Comparison of ENCODE assay signal across 22 mouse cellular contexts in the genomic region with DNA sequence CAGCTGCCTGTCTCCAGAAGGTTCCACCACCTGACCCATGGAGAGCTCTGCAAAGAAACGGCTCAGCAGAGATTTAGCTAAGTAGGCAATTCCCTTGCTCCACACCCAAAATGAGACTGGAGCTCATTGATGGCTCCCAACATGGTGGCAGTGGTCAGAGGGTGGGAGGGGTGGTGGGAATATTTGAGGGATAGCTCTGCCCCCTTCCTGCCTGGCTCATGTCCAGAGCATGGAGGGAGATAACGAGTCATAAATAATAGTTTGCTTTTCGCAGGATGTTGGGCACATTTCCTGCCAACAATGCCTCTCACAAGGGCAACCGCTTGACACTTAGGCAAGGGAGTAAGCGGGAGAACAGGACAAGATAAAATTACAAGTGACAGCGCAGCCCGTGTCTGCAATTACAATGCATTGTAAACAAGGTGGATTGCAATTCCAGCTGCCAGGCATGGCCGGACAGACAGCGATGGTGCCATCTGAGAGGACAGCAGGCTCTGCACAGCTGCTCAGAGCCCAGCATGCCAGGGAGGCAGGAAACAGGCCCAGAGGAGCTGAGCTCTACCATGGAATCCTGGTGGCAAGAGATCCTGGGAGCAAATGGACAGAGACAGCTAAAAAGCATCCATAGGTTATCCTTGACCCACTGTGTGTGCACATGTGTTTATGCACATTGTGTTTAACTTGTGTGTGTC.
"Had no signal": no experiment of that assay in that cellular context is flagged by ENCODE, and none has a peak within 500 bp of the region (broad histone marks: within the 10 kb centered on the region; RNA-seq: fewer than 3 reads in every experiment).

No protein-coding gene starts in this region.

- DNase-seq: layer of hippocampus, adult 9-11 months; liver; lung, adult 2 months; right cerebral cortex, adult 18-20 months; right cerebral cortex, postnatal 14 days; right cerebral cortex, postnatal 4 days; thymus, adult 2 months; thymus, postnatal 14 days; thymus, postnatal 4 days had no signal

- H3K27me3 ChIP-seq: limb, embryonic 13.5 days; liver, embryonic 12.5 days; liver, embryonic 15.5 days; megakaryocyte, embryonic 14.5 days; midbrain, embryonic 13.5 days; neural tube, embryonic 13.5 days had no signal

- H3K4me3 ChIP-seq: layer of hippocampus, adult 2 months; limb, embryonic 10.5 days; limb, embryonic 13.5 days; liver, embryonic 12.5 days; liver, embryonic 15.5 days; megakaryocyte, embryonic 14.5 days; midbrain, embryonic 10.5 days; midbrain, embryonic 13.5 days; myocyte; neural tube, embryonic 13.5 days had no signal

- H3K36me3 ChIP-seq: limb, embryonic 10.5 days; limb, embryonic 13.5 days; liver, embryonic 12.5 days; liver, embryonic 15.5 days; midbrain, embryonic 10.5 days; midbrain, embryonic 13.5 days; neural tube, embryonic 13.5 days had no signal

- H3K9ac ChIP-seq: limb, embryonic 13.5 days; liver, embryonic 12.5 days; liver, embryonic 15.5 days; midbrain, embryonic 13.5 days; neural tube, embryonic 13.5 days had no signal

- H3K4me2 ChIP-seq: limb, embryonic 13.5 days; liver, embryonic 12.5 days; liver, embryonic 15.5 days; midbrain, embryonic 13.5 days; neural tube, embryonic 13.5 days had no signal

- H3K27ac ChIP-seq: layer of hippocampus, adult 2 months; limb, embryonic 10.5 days; limb, embryonic 13.5 days; liver, embryonic 12.5 days; liver, embryonic 15.5 days; midbrain, embryonic 10.5 days; midbrain, embryonic 13.5 days; neural tube, embryonic 13.5 days; stomach, postnatal 0 days had no signal

- ATAC-seq: intestine, postnatal 0 days; liver, embryonic 12.5 days; midbrain, embryonic 13.5 days; midbrain, embryonic 16.5 days had no signal

- H3K4me1 ChIP-seq: liver, embryonic 12.5 days; liver, embryonic 15.5 days; megakaryocyte, embryonic 14.5 days; midbrain, embryonic 13.5 days had no signal

- H3K9me3 ChIP-seq: limb, embryonic 10.5 days; limb, embryonic 13.5 days; liver, embryonic 12.5 days; liver, embryonic 15.5 days; midbrain, embryonic 10.5 days; midbrain, embryonic 13.5 days; neural tube, embryonic 13.5 days had no signal
